In genomic region chr5:151167641-151168040, GRCm38 (mm10) we compare ENCODE assay signal across 29 mouse cellular contexts.
DNase-seq lines count a peak whose midpoint lies in the region; ATAC-seq and TF ChIP-seq lines count a peak whose summit lies in the region.
"Had no signal": no experiment of that assay in that cellular context is flagged by ENCODE, and none has a peak within 500 bp of the region (broad histone marks: within the 10 kb centered on the region; RNA-seq: fewer than 3 reads in every experiment).

No protein-coding gene starts in this region.

- no peak overlapping the region for H3K9ac ChIP-seq in kidney, embryonic 14.5 days (ENCODE audit: low read depth, low read length)
- no peak overlapping the region for H3K9ac ChIP-seq in lung, postnatal 0 days (replicated peaks; ENCODE audit: low read depth)
- no peak overlapping the region for H3K9ac ChIP-seq in stomach, postnatal 0 days (ENCODE audit: low read length)
- H3K9ac ChIP-seq: embryonic facial prominence, embryonic 12.5 days; forebrain, embryonic 15.5 days; limb, embryonic 12.5 days had no signal

- H3K9me3 ChIP-seq in kidney, embryonic 14.5 days (ENCODE audit: control insufficient read depth, low read length), result no peaks in the 10 kb centered on the region
- H3K9me3 ChIP-seq in lung, postnatal 0 days (ENCODE audit: low read length), result no peaks in the 10 kb centered on the region
- H3K9me3 ChIP-seq in stomach, postnatal 0 days (ENCODE audit: control insufficient read depth, low read length), result no peaks in the 10 kb centered on the region
- H3K9me3 ChIP-seq: embryonic facial prominence, embryonic 12.5 days; forebrain, embryonic 10.5 days; forebrain, embryonic 15.5 days; limb, embryonic 12.5 days had no signal

- no peaks in the 10 kb centered on the region for H3K27me3 ChIP-seq in kidney, embryonic 14.5 days (ENCODE audit: control insufficient read depth, insufficient read depth, low read length)
- H3K27me3 ChIP-seq in kidney, adult 2 months (replicated peaks; ENCODE audit: control insufficient read depth, insufficient read depth, low read length), result no peaks in the 10 kb centered on the region
- H3K27me3 ChIP-seq in lung, postnatal 0 days (replicated peaks; ENCODE audit: insufficient read depth, low read length), result no peaks in the 10 kb centered on the region
- H3K27me3 ChIP-seq in stomach, postnatal 0 days (ENCODE audit: control insufficient read depth, insufficient read depth, low read length), result no peaks in the 10 kb centered on the region
- H3K27me3 ChIP-seq: embryonic facial prominence, embryonic 12.5 days; forebrain, embryonic 15.5 days; limb, embryonic 12.5 days had no signal

- H3K4me2 ChIP-seq in kidney, embryonic 14.5 days (replicated peaks; ENCODE audit: low read depth, low read length), result no peak overlapping the region
- H3K4me2 ChIP-seq in lung, postnatal 0 days (replicated peaks; ENCODE audit: low read depth, low read length), result no peak overlapping the region
- no peak overlapping the region for H3K4me2 ChIP-seq in stomach, postnatal 0 days (replicated peaks; ENCODE audit: low read depth)
- H3K4me2 ChIP-seq: embryonic facial prominence, embryonic 12.5 days; forebrain, embryonic 15.5 days; heart, embryonic 11.5 days; limb, embryonic 12.5 days; liver, embryonic 11.5 days had no signal

- H3K4me3 ChIP-seq in kidney, embryonic 14.5 days (ENCODE audit: low read length), result no peak overlapping the region
- no peak overlapping the region for H3K4me3 ChIP-seq in kidney, adult 2 months (ENCODE audit: insufficient read depth, low read depth, low read length)
- no peak overlapping the region for H3K4me3 ChIP-seq in lung, postnatal 0 days (ENCODE audit: low read depth, low read length)
- H3K4me3 ChIP-seq in stomach, postnatal 0 days (ENCODE audit: low read depth, low read length), result no peak overlapping the region
- H3K4me3 ChIP-seq: embryonic facial prominence, embryonic 12.5 days; forebrain, embryonic 10.5 days; forebrain, embryonic 15.5 days; layer of hippocampus, adult 2 months; left cerebral cortex, adult 2 months; limb, embryonic 12.5 days had no signal

- TF ChIP-seq CTCF in kidney, adult 2 months (conservative IDR thresholded peaks at IDR 0.05; ENCODE audit: insufficient read depth, insufficient read length, low read depth, low read length), result no peak
- no peak for TF ChIP-seq CTCF in lung, postnatal 0 days (IDR thresholded peaks at IDR 0.05)
- TF ChIP-seq CTCF in stomach, postnatal 0 days (IDR thresholded peaks at IDR 0.05; ENCODE audit: low read depth), result no peak

- H3K4me1 ChIP-seq in kidney, embryonic 14.5 days (ENCODE audit: control insufficient read depth, insufficient read depth, low read length), result peaks cover 3% of the 10 kb centered on the region; the same call in 1 of the 2 replicates
- peaks cover 11% of the 10 kb centered on the region for H3K4me1 ChIP-seq in kidney, adult 2 months (ENCODE audit: control insufficient read depth, insufficient read depth, low read length)
- peaks cover 46% of the 10 kb centered on the region; the same call in 1 of the 2 replicates for H3K4me1 ChIP-seq in lung, postnatal 0 days (ENCODE audit: insufficient read depth, low read depth, low read length)
- H3K4me1 ChIP-seq in stomach, postnatal 0 days (replicated peaks; ENCODE audit: control insufficient read depth, insufficient read depth), result peaks cover 5% of the 10 kb centered on the region; the same call in 1 of the 2 replicates
- H3K4me1 ChIP-seq: forebrain, embryonic 15.5 days had no signal

- no peaks in the 10 kb centered on the region for H3K36me3 ChIP-seq in kidney, embryonic 14.5 days (ENCODE audit: control insufficient read depth, insufficient read depth, low read length)
- H3K36me3 ChIP-seq in kidney, adult 2 months (ENCODE audit: control insufficient read depth, insufficient read depth, low read length), result no peaks in the 10 kb centered on the region
- no peaks in the 10 kb centered on the region for H3K36me3 ChIP-seq in lung, postnatal 0 days (ENCODE audit: insufficient read depth, low read length)
- H3K36me3 ChIP-seq in stomach, postnatal 0 days (ENCODE audit: control insufficient read depth, insufficient read depth, low read length), result no peaks in the 10 kb centered on the region
- H3K36me3 ChIP-seq: embryonic facial prominence, embryonic 12.5 days; forebrain, embryonic 10.5 days; forebrain, embryonic 15.5 days; limb, embryonic 12.5 days had no signal

- no peak for TF ChIP-seq EP300 in lung, postnatal 0 days (IDR thresholded peaks at IDR 0.05)
- no peak for TF ChIP-seq EP300 in stomach, postnatal 0 days (optimal IDR thresholded peaks at IDR 0.05)

- H3K27ac ChIP-seq in kidney, embryonic 14.5 days (ENCODE audit: low read depth, low read length), result no peak overlapping the region
- H3K27ac ChIP-seq in kidney, adult 2 months (ENCODE audit: insufficient read depth, low read depth, low read length), result no peak overlapping the region
- peak overlapping the region; percentile 89 for H3K27ac ChIP-seq in lung, postnatal 0 days (ENCODE audit: low read length)
- H3K27ac ChIP-seq in stomach, postnatal 0 days (replicated peaks), result 0 out of 2 replicates have a peak overlapping the region, but pooled peaks have one; percentile 13
- H3K27ac ChIP-seq: embryonic facial prominence, embryonic 12.5 days; forebrain, embryonic 10.5 days; forebrain, embryonic 15.5 days; layer of hippocampus, adult 2 months; left cerebral cortex, adult 2 months; limb, embryonic 12.5 days had no signal

- no peak for DNase-seq in kidney, adult 2 months
- peak; percentile 43 to 61 for DNase-seq in kidney, postnatal 4 days
- DNase-seq in kidney, adult 11 months, result no peak
- no peak for DNase-seq in lung, postnatal 0 days (ENCODE audit: low spot score)
- DNase-seq in lung, postnatal 10 days, result no peak
- DNase-seq in stomach, postnatal 0 days (ENCODE audit: low spot score), result no peak
- DNase-seq in layer of hippocampus, adult 18-20 months (ENCODE audit: low spot score in 2 of 2), result no peak
- DNase-seq: adrenal gland, postnatal 25 days; B cell, adult 2 months; cerebellum, adult 11-12 months; cerebellum, adult 9-11 months; embryo, embryonic 11 days; gastrocnemius, postnatal 25 days; heart, adult 11 months; heart, postnatal 4 days; midbrain, embryonic 14.5 days; retina, postnatal 1 day; right cerebral cortex, postnatal 14 days had no signal

- peak; percentile 79 for ATAC-seq in kidney, embryonic 14.5 days (ENCODE audit: low FRiP score, low TSS enrichment)
- no peak for ATAC-seq in lung, postnatal 0 days
- ATAC-seq in stomach, postnatal 0 days (ENCODE audit: low FRiP score, low TSS enrichment), result no peak
- ATAC-seq: forebrain, embryonic 15.5 days; hindbrain, postnatal 0 days; intestine, embryonic 16.5 days had no signal

- 35% methylated on average over 6 of the region's 6 CpGs for WGBS in kidney, embryonic 14.5 days
- WGBS in kidney, adult 2 months, result 66% methylated on average over 6 of the region's 6 CpGs
- WGBS in lung, postnatal 0 days, result 47% methylated on average over 6 of the region's 6 CpGs
- WGBS in stomach, postnatal 0 days, result 56% methylated on average over 6 of the region's 6 CpGs

- no peak for TF ChIP-seq POLR2A in kidney, adult 2 months (IDR thresholded peaks at IDR 0.05; ENCODE audit: low read depth, low read length)

Comparison
In these comparisons a context has a peak if more than half of its experiments do, and no peak if none do; other contexts are left out.
1. DNase-seq: peak in kidney, postnatal 4 days (2 of 2); none in kidney, adult 2 months (single experiment), kidney, adult 11 months (single experiment), lung, postnatal 0 days (single experiment), lung, postnatal 10 days (single experiment), stomach, postnatal 0 days (single experiment) and layer of hippocampus, adult 18-20 months (0 of 2).
2. H3K27ac ChIP-seq: peak in lung, postnatal 0 days (single experiment) and stomach, postnatal 0 days (single experiment); none in kidney, embryonic 14.5 days (single experiment) and kidney, adult 2 months (single experiment).